Mouse (Mus musculus) midbrain, postnatal 0 days (tissue): Measurements from ENCODE around the gene Rbm5. TPM values are rescaled to one million over a fixed set of nuclear protein-coding genes. Genes with fewer than 3 reads are reported as not detected.

Experiments used
- ATAC-seq: fragments of 200-750 bp; cut with Nextera tagmentation; 2 replicates; pipeline ENCODE4 v1.8.0; 2017; ENCODE audit warnings: moderate number of reproducible peaks, mild to moderate bottlenecking, moderate TSS enrichment, moderate library complexity; ENCODE audit not compliant: low FRiP score
- DNase-seq: peaks from one replicate; pipeline ENCODE4 v3.0.0-alpha.2; 2015; ENCODE audit warnings: low spot score
- H3K27ac ChIP-seq: fragments of 300-500 bp; sonication (generic); 2 replicates; pipeline ENCODE4 v1.5.1; 2014; ENCODE audit warnings: low read depth, mild to moderate bottlenecking, low read length, mixed read lengths
- H3K27me3 ChIP-seq: fragments of 300-500 bp; sonication (generic); 2 replicates; pipeline ENCODE4 v1.6.1; 2014; ENCODE audit warnings: low read length, control low read depth, mixed read lengths; ENCODE audit not compliant: insufficient read depth
- H3K36me3 ChIP-seq: fragments of 300-500 bp; sonication (generic); 2 replicates; pipeline ENCODE4 v1.6.1; 2014; ENCODE audit warnings: low read length, control low read depth, mixed read lengths; ENCODE audit not compliant: insufficient read depth
- H3K4me1 ChIP-seq: fragments of 300-500 bp; sonication (generic); 2 replicates; pipeline ENCODE4 v1.6.1; 2014; ENCODE audit warnings: mild to moderate bottlenecking, control low read depth, antibody characterized with exemption, low read length, mixed read lengths; ENCODE audit not compliant: insufficient read depth
- H3K4me2 ChIP-seq: fragments of 300-500 bp; sonication (generic); 2 replicates; pipeline ENCODE4 v1.6.1; 2014; ENCODE audit warnings: low read depth, mild to moderate bottlenecking, low read length, mixed read lengths; ENCODE audit not compliant: poor library complexity, severe bottlenecking
- H3K4me3 ChIP-seq: fragments of 300-500 bp; sonication (generic); 2 replicates; pipeline ENCODE4 v1.5.1; 2014; ENCODE audit warnings: low read depth, mild to moderate bottlenecking, low read length, moderate library complexity
- H3K9ac ChIP-seq: fragments of 300-500 bp; sonication (generic); replicated peaks from 2 replicates; pipeline ENCODE4 v1.6.1; 2014; ENCODE audit warnings: mild to moderate bottlenecking, low read length, moderate library complexity, mixed read lengths; ENCODE audit not compliant: poor library complexity, severe bottlenecking
- H3K9me3 ChIP-seq: fragments of 300-500 bp; sonication (generic); 2 replicates; pipeline ENCODE4 v1.6.1; 2016; ENCODE audit warnings: low read length, control low read depth
- CTCF ChIP-seq: IDR thresholded peaks from 2 replicates; pipeline ENCODE4 v1.5.1; 2016; ENCODE audit warnings: antibody characterized with exemption, mild to moderate bottlenecking
- WGBS: fragments of 180-500 bp; shearing (Covaris S2); extraction: QIAGEN DNeasy Blood & Tissue Kit; methylation state at CpG from one replicate; pipeline ENCODE4 v1.1.7; 2014; 5-methylcytosine and 5-hydroxymethylcytosine counted together
- polyA plus RNA-seq: library from polyadenylated mRNA; unstranded; fragments of >200 nt; fragmentation: Nextera tagmentation; extraction: Ambion mirVana; gene quantifications from 2 replicates; pipeline ENCODE4 v1.2.1, GENCODE M21; 2015
- total RNA-seq: library from RNA; depleted of rRNA; stranded (reverse); fragments of >200 nt; gene quantifications from 2 replicates; pipeline ENCODE4 v1.2.3, GENCODE M21; 2014

The Rbm5 gene
- total and polyA plus RNA-seq, 2 experiments from 2014 or later = 142 to 160 TPM

GRCm38 (mm10) chr9:107774411-107774810, 3.6 kb upstream of the Rbm5 start:
- DNase-seq (no peak), ATAC-seq (no peak)
- Histone ChIP-seq H3K9ac (no peak overlapping the region), H3K4me3 (no peak overlapping the region), H3K9me3 (no peaks in the 10 kb centered on the region), H3K27me3 (no peaks in the 10 kb centered on the region), H3K4me2 (no peak overlapping the region), H3K4me1 (no peaks in the 10 kb centered on the region), H3K27ac (no peak overlapping the region), H3K36me3 (peaks cover 22% of the 10 kb centered on the region)
- 95% methylated on average over 3 of the region's 3 CpGs for WGBS
- TF ChIP-seq CTCF = no peak

- ATAC-seq (no peak), DNase-seq (no peak)
- Histone ChIP-seq H3K4me1 (no peaks in the 10 kb centered on the region), H3K4me2 (no peak overlapping the region), H3K27me3 (no peaks in the 10 kb centered on the region), H3K9ac (no peak overlapping the region), H3K9me3 (no peaks in the 10 kb centered on the region), H3K4me3 (no peak overlapping the region), H3K27ac (peak overlapping the region; percentile 99; the same call in 1 of the 2 replicates), H3K36me3 (peaks cover 25% of the 10 kb centered on the region)
- WGBS = 69% methylated on average over 2 of the region's 2 CpGs
- TF ChIP-seq CTCF = no peak
Measured at GRCm38 (mm10) chr9:107771782-107772181, 986 bp upstream of the Rbm5 start.

- H3K4me1 ChIP-seq = no peaks in the 10 kb centered on the region
- H3K9ac ChIP-seq = peak overlapping the region; percentile 100
- TF ChIP-seq CTCF = no peak
- no peaks in the 10 kb centered on the region for H3K9me3 ChIP-seq
- 1% methylated on average over 9 of the region's 9 CpGs for WGBS
- peaks cover 18% of the 10 kb centered on the region for H3K36me3 ChIP-seq
- DNase-seq (no peak), ATAC-seq (no peak)
- H3K4me2 ChIP-seq = peak overlapping the region; percentile 56
- H3K27me3 ChIP-seq = no peaks in the 10 kb centered on the region
- H3K27ac ChIP-seq = peak overlapping the region; percentile 99
- H3K4me3 ChIP-seq = peak overlapping the region; percentile 100
Measured at GRCm38 (mm10) chr9:107770037-107770373, 791 bp downstream of the Rbm5 start.

- Histone ChIP-seq H3K27ac (peak overlapping the region; percentile 99), H3K4me3 (peak overlapping the region; percentile 100), H3K4me1 (no peaks in the 10 kb centered on the region), H3K9me3 (no peaks in the 10 kb centered on the region), H3K36me3 (peaks cover 16% of the 10 kb centered on the region), H3K27me3 (no peaks in the 10 kb centered on the region), H3K4me2 (peak overlapping the region; percentile 56), H3K9ac (peak overlapping the region; percentile 100)
- no peak for ATAC-seq
- WGBS = 7% methylated on average over 4 of the region's 4 CpGs
- peak; percentile 26 for DNase-seq
- peak; percentile 45 for TF ChIP-seq CTCF
Measured at GRCm38 (mm10) chr9:107769445-107770000, 1.3 kb downstream of the Rbm5 start.

- TF ChIP-seq CTCF = no peak
- Histone ChIP-seq H3K4me1 (no peaks in the 10 kb centered on the region), H3K9me3 (no peaks in the 10 kb centered on the region), H3K4me2 (peak overlapping the region; percentile 56), H3K27ac (no peak overlapping the region), H3K27me3 (no peaks in the 10 kb centered on the region), H3K36me3 (peaks cover 16% of the 10 kb centered on the region), H3K9ac (peak overlapping the region; percentile 100), H3K4me3 (peak overlapping the region; percentile 100)
- ATAC-seq (no peak), DNase-seq (no peak)
- WGBS = 52% methylated on average over 5 of the region's 5 CpGs
Measured at GRCm38 (mm10) chr9:107768851-107769250, 1.9 kb downstream of the Rbm5 start.

GRCm38 (mm10) chr9:107759593-107759992, 11.2 kb downstream of the Rbm5 start:
- H3K36me3 ChIP-seq = peaks cover 52% of the 10 kb centered on the region
- WGBS = 91% methylated on average over 6 of the region's 6 CpGs

More at GRCm38 (mm10) chr9:107759593-107759992, 11.2 kb downstream of the Rbm5 start:
- TF ChIP-seq CTCF = no peak
- ATAC-seq = no peak
- H3K27me3 ChIP-seq = no peaks in the 10 kb centered on the region
- no peak overlapping the region for H3K4me2 ChIP-seq
- no peak overlapping the region for H3K27ac ChIP-seq
- no peak for DNase-seq
- no peak overlapping the region for H3K9ac ChIP-seq
- H3K4me1 ChIP-seq = no peaks in the 10 kb centered on the region
- no peak overlapping the region for H3K4me3 ChIP-seq
- H3K9me3 ChIP-seq = no peaks in the 10 kb centered on the region
